Mouse (Mus musculus) ES-E14 (cell line): ENCODE results near the gene Cyb561a3.

Experiments
- CHD2 ChIP-seq: IDR thresholded peaks from 2 replicates; pipeline ENCODE4 v1.6.1; 2014; ENCODE audit warnings: mild to moderate bottlenecking, low read depth, low read length, inconsistent platforms
- HCFC1 ChIP-seq: IDR thresholded peaks from 2 replicates; pipeline ENCODE4 v1.6.1; 2012; ENCODE audit warnings: low read length, inconsistent platforms, borderline replicate concordance; ENCODE audit not compliant: insufficient read depth
- MAFK ChIP-seq: IDR thresholded peaks from 2 replicates; pipeline ENCODE4 v1.6.1; 2014; ENCODE audit warnings: mild to moderate bottlenecking, low read depth, low read length, inconsistent platforms; ENCODE audit not compliant: insufficient read depth
- ZC3H11A ChIP-seq: IDR thresholded peaks from 2 replicates; pipeline ENCODE4 v1.6.1; 2012; ENCODE audit warnings: low read depth, mild to moderate bottlenecking, inconsistent platforms, low read length, borderline replicate concordance
- ZNF384 ChIP-seq: IDR thresholded peaks from 2 replicates; pipeline ENCODE4 v1.6.1; 2012; ENCODE audit warnings: low read depth, low read length, inconsistent platforms

- TF ChIP-seq ZC3H11A: no peak
- no peak for TF ChIP-seq MAFK
- no peak for TF ChIP-seq HCFC1
- TF ChIP-seq CHD2: no peak
- no peak for TF ChIP-seq ZNF384
Observed at GRCm38 (mm10) chr19:10602247-10602769, 25.3 kb downstream of the Cyb561a3 start.
